Mouse (Mus musculus) stomach, embryonic 14.5 days (tissue): ENCODE results near the gene Trappc3l. TPM values are rescaled to one million over a fixed set of nuclear protein-coding genes. Genes with fewer than 3 reads are reported as not detected.
"Not testable (repeated sequence)": the region's sequence is repeated elsewhere in the genome, so short reads cannot be mapped to it uniquely, and the experiment has no call there.

Source experiments
- ATAC-seq: fragments of 200-750 bp; cut with Nextera tagmentation; 2 replicates; pipeline ENCODE4 v1.8.0; 2017; ENCODE audit warnings: low read depth, moderate TSS enrichment; ENCODE audit not compliant: insufficient number of reproducible peaks, insufficient read depth, low FRiP score
- H3K27ac ChIP-seq: fragments of 300-500 bp; sonication (generic); 2 replicates; pipeline ENCODE4 v1.5.1; 2014; ENCODE audit warnings: mild to moderate bottlenecking, low read length, moderate library complexity, mixed read lengths
- H3K27me3 ChIP-seq: fragments of 300-500 bp; sonication (generic); 2 replicates; pipeline ENCODE4 v1.6.1; 2014; ENCODE audit warnings: low read length, control low read depth, mixed read lengths; ENCODE audit not compliant: control insufficient read depth, insufficient read depth
- H3K36me3 ChIP-seq: fragments of 300-500 bp; sonication (generic); 2 replicates; pipeline ENCODE4 v1.6.1; 2014; ENCODE audit warnings: mild to moderate bottlenecking, control low read depth, low read length, moderate library complexity, mixed read lengths; ENCODE audit not compliant: control insufficient read depth, insufficient read depth
- H3K4me1 ChIP-seq: fragments of 300-500 bp; sonication (generic); 2 replicates; pipeline ENCODE4 v1.6.1; 2014; ENCODE audit warnings: low read length, control low read depth, mixed read lengths; ENCODE audit not compliant: control insufficient read depth, insufficient read depth
- H3K4me2 ChIP-seq: fragments of 300-500 bp; sonication (generic); replicated peaks from 2 replicates; pipeline ENCODE4 v1.6.1; 2014; ENCODE audit warnings: low read depth, low read length, control low read depth
- H3K4me3 ChIP-seq: fragments of 300-500 bp; sonication (generic); 2 replicates; pipeline ENCODE4 v1.5.1; 2014; ENCODE audit warnings: low read depth, low read length, control low read depth
- H3K9ac ChIP-seq: fragments of 300-500 bp; sonication (generic); replicated peaks from 2 replicates; pipeline ENCODE4 v1.6.1; 2014; ENCODE audit warnings: low read depth, mild to moderate bottlenecking, control low read depth, low read length, moderate library complexity, mixed read lengths
- H3K9me3 ChIP-seq: fragments of 300-500 bp; sonication (generic); 2 replicates; pipeline ENCODE4 v1.6.1; 2016; ENCODE audit warnings: low read depth, low read length, control low read depth; ENCODE audit not compliant: control insufficient read depth
- whole genome bisulfite sequencing: fragments of 180-500 bp; shearing (Covaris S2); extraction: QIAGEN DNeasy Blood & Tissue Kit; methylation state at CpG from one replicate; pipeline ENCODE4 v1.1.7; 2014; 5-methylcytosine and 5-hydroxymethylcytosine counted together
- polyA plus RNA-seq: library from polyadenylated mRNA; unstranded; fragments of >200 nt; fragmentation: Nextera tagmentation; extraction: Ambion mirVana; gene quantifications from 2 replicates; pipeline ENCODE4 v1.2.1, GENCODE M21; 2014

Trappc3l gene
- not detected in 2 replicates for polyA plus RNA-seq

- H3K4me1 ChIP-seq = no peaks in the 10 kb centered on the region
- H3K36me3 ChIP-seq = no peaks in the 10 kb centered on the region
- no peak for ATAC-seq
- H3K9me3 ChIP-seq = no peaks in the 10 kb centered on the region
- H3K9ac ChIP-seq = no peak within 1 kb of the TSS
- no peaks in the 10 kb centered on the region for H3K27me3 ChIP-seq
- WGBS = 93% methylated on average over 3 of the region's 3 CpGs
- H3K27ac ChIP-seq = no peak within 1 kb of the TSS
- H3K4me2 ChIP-seq = no peak within 1 kb of the TSS
- H3K4me3 ChIP-seq = no peak within 1 kb of the TSS
Observed at GRCm38 (mm10) chr10:34037401-34037800, at the start of gene Trappc3l. TSS of gene Trappc3l (plus strand) at chr10:34037597.

- H3K4me3 ChIP-seq, H3K9ac ChIP-seq, H3K27ac ChIP-seq, H3K4me1 ChIP-seq, H3K9me3 ChIP-seq, ATAC-seq, H3K27me3 ChIP-seq, H3K4me2 ChIP-seq: not testable (repeated sequence)
- 90% methylated on average over 6 of the region's 8 CpGs for WGBS
- peaks cover 41% of the 10 kb centered on the region for H3K36me3 ChIP-seq
Observed at GRCm38 (mm10) chr10:33996686-33997085, 40.7 kb upstream of the Trappc3l start.

GRCm38 (mm10) chr10:33998397-33998796, 39.0 kb upstream of the Trappc3l start:
- H3K36me3 ChIP-seq = peaks cover 36% of the 10 kb centered on the region

DNA sequence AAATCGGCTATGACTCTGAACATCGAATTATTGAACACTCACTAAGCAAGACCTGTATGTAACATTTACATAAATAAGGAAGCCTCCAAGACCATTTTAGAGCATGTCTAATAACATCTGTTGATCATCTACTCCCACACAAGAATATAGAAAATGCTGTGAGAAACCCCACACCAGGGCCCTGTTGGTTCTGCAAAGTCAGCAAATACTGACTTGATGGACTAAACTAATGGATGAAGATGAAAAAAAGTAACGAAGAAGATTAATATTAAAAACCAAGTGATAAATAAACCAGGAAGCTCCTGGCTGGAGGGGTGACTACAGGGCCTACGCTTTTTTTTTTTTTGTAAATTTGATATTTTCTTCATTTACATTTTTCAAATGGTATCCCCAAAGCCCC, 24.8 kb upstream of the Trappc3l start:
- no peaks in the 10 kb centered on the region for H3K4me1 ChIP-seq
- peaks cover 6% of the 10 kb centered on the region; the same call in 1 of the 2 replicates for H3K36me3 ChIP-seq
- no peak overlapping the region for H3K4me2 ChIP-seq
- no peaks in the 10 kb centered on the region for H3K9me3 ChIP-seq
- no peak for ATAC-seq
- no peaks in the 10 kb centered on the region for H3K27me3 ChIP-seq
- 89% methylated on average over 4 of the region's 4 CpGs for WGBS
- H3K4me3 ChIP-seq = no peak overlapping the region
- H3K9ac ChIP-seq = no peak overlapping the region
- no peak overlapping the region for H3K27ac ChIP-seq

More at GRCm38 (mm10) chr10:33998397-33998796, 39.0 kb upstream of the Trappc3l start:
- Histone ChIP-seq H3K9ac (no peak overlapping the region), H3K27me3 (no peaks in the 10 kb centered on the region), H3K4me3 (no peak overlapping the region), H3K27ac (no peak overlapping the region), H3K4me1 (no peaks in the 10 kb centered on the region), H3K4me2 (no peak overlapping the region), H3K9me3 (no peaks in the 10 kb centered on the region)
- no peak for ATAC-seq

DNA sequence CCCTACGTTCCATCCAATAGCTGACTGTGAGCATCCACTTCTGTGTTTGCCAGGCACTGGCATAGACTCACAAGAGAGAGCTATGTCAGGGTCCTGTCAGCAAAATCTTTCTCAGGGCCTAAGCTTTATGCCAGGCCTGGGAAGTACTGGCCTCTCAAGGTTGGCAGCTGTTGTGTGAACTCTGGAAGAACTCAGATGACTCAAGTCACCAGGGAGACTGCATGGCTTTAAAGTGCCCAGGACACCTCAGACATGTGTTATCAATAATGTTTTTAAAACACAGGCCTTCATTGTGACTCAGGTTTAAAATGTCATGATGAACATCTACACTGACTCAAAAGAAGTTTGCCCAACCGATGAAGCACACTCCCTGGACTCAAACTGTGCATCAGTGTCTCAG, 24.2 kb upstream of the Trappc3l start:
- ATAC-seq = no peak
- 86% methylated on average over 2 of the region's 2 CpGs for WGBS
- H3K27ac ChIP-seq = no peak overlapping the region
- H3K4me2 ChIP-seq = no peak overlapping the region
- peaks cover 6% of the 10 kb centered on the region; the same call in 1 of the 2 replicates for H3K36me3 ChIP-seq
- H3K4me3 ChIP-seq = no peak overlapping the region
- peaks cover 4% of the 10 kb centered on the region for H3K4me1 ChIP-seq
- no peak overlapping the region for H3K9ac ChIP-seq
- H3K27me3 ChIP-seq = no peaks in the 10 kb centered on the region
- no peaks in the 10 kb centered on the region for H3K9me3 ChIP-seq

- 0% methylated on average over 21 of the region's 21 CpGs for WGBS
- ATAC-seq = no peak
- no peaks in the 10 kb centered on the region for H3K9me3 ChIP-seq
Observed at GRCm38 (mm10) chr10:34018746-34019301, 18.6 kb upstream of the Trappc3l start.

GRCm38 (mm10) chr10:34019302-34020075, 17.9 kb upstream of the Trappc3l start, which contains the start of gene Rwdd1:
TSS of gene Rwdd1 (minus strand) at chr10:34019624.
- Histone ChIP-seq H3K27ac (peak within 1 kb of the TSS; percentile 97), H3K27me3 (no peaks in the 10 kb centered on the region), H3K4me1 (peaks cover 8% of the 10 kb centered on the region), H3K9ac (peak within 1 kb of the TSS; percentile 95), H3K9me3 (no peaks in the 10 kb centered on the region), H3K4me2 (peak within 1 kb of the TSS; percentile 62), H3K4me3 (peak within 1 kb of the TSS; percentile 86), H3K36me3 (no peaks in the 10 kb centered on the region)
- ATAC-seq = peak; percentile 99
- under 1% methylated on average over 76 of the region's 82 CpGs for WGBS

More at GRCm38 (mm10) chr10:34018746-34019301, 18.6 kb upstream of the Trappc3l start:
- Histone ChIP-seq H3K4me1 (peaks cover 8% of the 10 kb centered on the region), H3K27ac (peak overlapping the region; percentile 97), H3K9ac (peak overlapping the region; percentile 95), H3K36me3 (no peaks in the 10 kb centered on the region), H3K4me2 (peak overlapping the region; percentile 62), H3K4me3 (peak overlapping the region; percentile 86), H3K27me3 (no peaks in the 10 kb centered on the region)

GRCm38 (mm10) chr10:34030322-34030721, 7.1 kb upstream of the Trappc3l start:
- 64% methylated on average over 5 of the region's 5 CpGs for WGBS
- H3K4me1 ChIP-seq = no peaks in the 10 kb centered on the region
- ATAC-seq = no peak
- H3K9ac ChIP-seq = no peak overlapping the region
- H3K27ac ChIP-seq = no peak overlapping the region
- no peaks in the 10 kb centered on the region for H3K9me3 ChIP-seq
- no peak overlapping the region for H3K4me2 ChIP-seq
- H3K27me3 ChIP-seq = no peaks in the 10 kb centered on the region
- no peak overlapping the region for H3K4me3 ChIP-seq
- no peaks in the 10 kb centered on the region for H3K36me3 ChIP-seq
